Mouse (Mus musculus) myocyte (in vitro differentiated cells): Measurements from ENCODE around the gene Robo1.

ENCODE experiments used
- E2F4 ChIP-seq: IDR thresholded peaks from one replicate; pipeline ENCODE4 v1.6.1; 2011; ENCODE audit warnings: mild to moderate bottlenecking, control low read depth, moderate library complexity; ENCODE audit not compliant: insufficient read depth
- MAX ChIP-seq: IDR thresholded peaks from one replicate; pipeline ENCODE4 v1.6.1; 2011; ENCODE audit warnings: low read depth, mild to moderate bottlenecking, control low read depth
- MYOG ChIP-seq, 3 experiments: IDR thresholded peaks; one replicate each; pipeline ENCODE4 v1.6.1; 2011; ENCODE audit warnings: control low read depth in 2 of 3, low read depth in 2 of 3, mild to moderate bottlenecking in 2 of 3; ENCODE audit not compliant: insufficient read length in 2 of 3, control insufficient read depth in 1 of 3, insufficient read depth in 1 of 3
- POLR2A ChIP-seq: IDR thresholded peaks from one replicate; pipeline ENCODE4 v1.6.1; 2011; ENCODE audit warnings: low read depth, mild to moderate bottlenecking, control low read depth, moderate library complexity; ENCODE audit not compliant: insufficient read length
- POLR2AphosphoS2 ChIP-seq: IDR thresholded peaks from one replicate; pipeline ENCODE4 v1.6.1; 2011; ENCODE audit warnings: low read depth, control low read depth; ENCODE audit not compliant: insufficient read length
- SRF ChIP-seq: IDR thresholded peaks from one replicate; pipeline ENCODE4 v1.6.1; 2011; ENCODE audit warnings: low read depth; ENCODE audit not compliant: control insufficient read depth, insufficient read length
- TCF12 ChIP-seq: IDR thresholded peaks from one replicate; pipeline ENCODE4 v1.6.1; 2011; ENCODE audit warnings: mild to moderate bottlenecking, control low read depth; ENCODE audit not compliant: poor library complexity, insufficient read depth, severe bottlenecking
- USF1 ChIP-seq: IDR thresholded peaks from one replicate; pipeline ENCODE4 v1.6.1; 2011; ENCODE audit warnings: low read depth, mild to moderate bottlenecking, control low read depth, moderate library complexity

DNA sequence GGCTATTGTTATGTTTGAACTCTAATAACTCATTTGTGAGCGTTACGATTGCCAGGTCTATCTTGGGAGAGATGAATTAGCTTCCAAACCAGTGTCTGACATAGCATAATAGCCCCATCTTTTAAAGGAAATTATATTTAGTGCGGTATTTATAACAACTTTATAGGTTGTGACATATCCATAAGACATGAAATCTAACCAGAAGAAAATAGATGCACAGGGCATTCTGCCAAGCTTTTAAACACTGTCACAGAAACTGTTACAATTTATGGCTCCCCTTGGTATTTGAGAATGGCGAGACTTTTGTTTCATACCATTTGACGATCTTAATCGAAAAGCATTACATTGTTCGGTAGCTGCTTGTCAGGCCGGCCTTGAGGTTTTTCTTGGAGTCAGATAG lies 632.7 kb downstream of the Robo1 start:
- no peak for TF ChIP-seq POLR2AphosphoS2
- no peak for TF ChIP-seq MAX
- TF ChIP-seq POLR2A: no peak
- TF ChIP-seq USF1: no peak
- no peak for TF ChIP-seq TCF12
- TF ChIP-seq MYOG (IDR thresholded peaks at IDR 0.05; ENCODE audit: control insufficient read depth in 1 of 3, insufficient read depth in 1 of 3, insufficient read length in 2 of 3, low read depth in 2 of 3): no peak
- TF ChIP-seq SRF: no peak
- no peak for TF ChIP-seq E2F4
